Mouse (Mus musculus): ENCODE measurements around the gene Olfr552.
"Not testable (repeated sequence)": the region's sequence is repeated elsewhere in the genome, so short reads cannot be mapped to it uniquely, and the experiment has no call there.

Gene Olfr552

DNA sequence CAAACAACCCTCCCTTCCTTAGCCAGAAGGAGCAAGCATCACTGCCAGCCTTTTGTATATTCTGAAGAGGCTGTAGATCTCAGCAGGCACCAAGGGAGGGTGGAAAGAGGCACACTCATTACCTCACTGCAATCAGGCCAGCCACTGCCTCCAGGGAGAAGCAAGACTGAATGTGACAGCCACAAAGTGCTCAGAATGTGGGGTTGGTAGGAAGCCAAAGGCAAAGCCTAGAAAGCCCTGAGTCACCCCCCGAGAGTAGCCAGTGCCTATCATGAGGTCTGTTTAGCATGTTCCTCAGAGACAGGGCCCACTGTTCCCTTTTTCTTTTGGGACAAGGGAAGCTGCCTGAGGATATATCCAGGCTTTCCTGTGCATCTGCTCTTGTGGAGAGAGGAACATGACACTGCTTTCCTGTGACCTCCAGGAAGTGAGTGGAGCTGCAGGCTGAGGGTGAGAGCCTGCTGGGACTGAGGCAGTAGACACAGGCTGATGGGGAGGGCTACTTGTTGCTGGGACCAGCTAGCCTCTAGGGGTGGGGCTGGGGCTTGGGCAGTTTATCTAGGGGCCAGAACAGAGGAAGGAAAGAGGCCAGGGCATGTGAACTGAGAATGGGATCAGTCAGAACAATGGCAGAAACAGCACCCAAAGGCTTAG is at the start of gene Olfr552:
Gene Olfr552, plus strand, starts transcription at position 393 of the 654 bp plus-strand sequence.
- DNase-seq (ENCODE audit: low spot score in 2 of 2) = no peak

DNA sequence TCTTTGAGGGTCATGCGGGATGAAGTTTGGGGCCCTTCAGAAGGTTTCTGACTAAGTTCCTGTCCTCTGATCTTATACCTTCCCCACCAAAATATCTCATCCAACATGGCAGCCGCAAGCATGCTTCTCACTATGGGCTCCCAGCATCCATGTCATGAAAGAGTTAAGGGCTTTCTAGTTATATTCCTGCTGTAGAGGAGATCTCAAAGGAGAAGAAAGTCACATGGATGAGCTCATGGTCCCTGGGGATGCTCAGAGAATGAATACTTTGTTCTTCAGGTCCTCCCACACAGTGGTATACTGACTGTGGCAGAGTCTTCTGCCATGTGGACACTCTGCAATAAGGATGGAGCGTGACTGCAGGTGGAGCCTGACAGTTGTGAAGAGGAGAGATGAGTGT is 48.0 kb upstream of the Olfr552 start, which contains the start of gene Olfr549:
Gene Olfr549, plus strand, starts transcription at position 301 of the 400 bp plus-strand sequence.
- DNase-seq (ENCODE audit: low spot score in 2 of 2) = no peak

DNA sequence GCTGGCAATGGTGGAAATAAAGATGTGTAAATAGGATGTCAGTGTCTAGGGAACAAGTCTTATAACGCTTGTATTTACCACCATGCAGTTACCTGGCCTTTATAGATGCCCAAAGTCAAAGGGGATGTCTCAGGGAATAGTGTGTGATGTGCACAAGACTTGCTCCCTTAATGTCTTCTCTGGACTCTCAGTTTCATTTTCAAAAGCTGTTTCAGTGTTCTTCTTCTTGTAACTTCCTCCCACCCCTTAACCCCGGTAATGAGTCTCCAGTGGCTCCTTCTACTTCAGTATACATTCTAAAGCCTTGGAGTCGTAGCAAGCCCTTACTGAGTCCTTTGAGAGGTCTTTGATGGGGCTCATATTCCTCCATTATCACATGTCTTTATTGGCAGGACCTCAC is 44.3 kb upstream of the Olfr552 start:
- DNase-seq (ENCODE audit: low spot score in 2 of 2) = no peak

DNA sequence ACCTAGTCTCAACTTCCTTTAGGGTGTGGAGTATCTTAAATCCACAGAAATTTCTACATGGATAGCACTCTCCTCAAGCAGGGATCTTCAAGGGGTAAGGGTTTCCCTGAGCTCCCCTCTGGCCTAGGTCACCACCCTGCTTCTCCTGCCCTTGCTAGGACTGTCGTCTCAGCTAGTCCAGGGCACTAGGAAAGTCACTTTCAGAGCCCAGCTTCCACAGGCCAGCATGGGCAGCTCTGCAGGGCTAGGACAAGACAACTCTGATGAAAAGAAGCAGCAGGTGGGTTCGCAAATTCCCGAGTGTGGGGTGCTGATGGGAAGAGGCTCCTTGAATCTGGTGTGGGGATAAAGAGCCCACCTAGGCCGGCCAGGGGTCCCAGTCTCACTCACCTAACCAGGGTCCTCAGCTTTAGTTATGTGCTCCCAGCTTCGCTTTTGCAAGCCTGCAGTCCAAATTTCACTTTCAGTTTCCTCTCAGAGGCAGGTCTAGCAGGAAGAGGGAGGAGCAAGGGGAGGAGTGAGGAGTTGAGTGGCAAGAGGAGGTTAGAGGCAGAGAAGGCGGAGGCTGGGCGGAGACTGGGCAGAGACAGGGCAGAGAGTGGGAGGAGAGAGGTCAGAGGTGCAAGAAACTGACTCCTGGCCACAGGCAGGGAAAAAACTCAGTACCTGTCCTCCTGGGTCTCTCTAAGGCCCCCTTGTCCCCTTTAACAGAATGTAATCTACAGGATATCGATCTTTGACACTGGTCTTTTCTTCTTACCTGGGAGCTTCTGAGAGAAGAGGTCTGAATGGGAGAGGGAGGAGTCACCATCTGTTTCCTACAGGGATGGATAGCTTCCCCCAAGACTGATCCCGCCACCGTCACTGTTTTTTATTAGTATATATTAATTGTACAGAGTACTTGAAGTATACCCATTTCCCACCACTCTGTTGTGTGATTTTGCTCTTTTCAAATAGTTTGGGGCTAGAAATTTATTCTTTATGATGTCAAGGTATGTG is 32.3 kb upstream of the Olfr552 start, which contains the start of gene Trim21:
Gene Trim21, minus strand, starts transcription at position 488 of the 999 bp plus-strand sequence.
- peak; percentile 87 to 89 for DNase-seq (ENCODE audit: low spot score in 2 of 2)

DNA sequence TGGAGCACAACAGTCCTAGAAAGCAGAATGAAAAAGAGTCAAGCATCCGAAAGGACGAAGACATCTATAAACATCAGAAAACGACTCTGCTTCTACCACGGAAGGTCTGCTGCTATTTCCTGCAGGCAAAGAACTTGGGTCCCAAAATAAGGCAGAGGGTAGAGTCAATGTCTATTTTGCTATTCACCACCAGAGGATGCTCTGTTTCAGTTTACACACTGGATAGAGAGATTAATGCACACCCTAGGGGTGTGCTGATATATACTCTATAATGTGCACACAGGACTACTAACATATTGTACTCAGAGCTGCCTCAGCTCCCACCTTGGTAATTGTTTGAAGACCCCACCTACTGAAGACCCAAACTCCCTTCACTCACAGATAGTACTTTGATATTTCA is 31.4 kb upstream of the Olfr552 start:
- no peak for DNase-seq (ENCODE audit: low spot score in 2 of 2)

DNA sequence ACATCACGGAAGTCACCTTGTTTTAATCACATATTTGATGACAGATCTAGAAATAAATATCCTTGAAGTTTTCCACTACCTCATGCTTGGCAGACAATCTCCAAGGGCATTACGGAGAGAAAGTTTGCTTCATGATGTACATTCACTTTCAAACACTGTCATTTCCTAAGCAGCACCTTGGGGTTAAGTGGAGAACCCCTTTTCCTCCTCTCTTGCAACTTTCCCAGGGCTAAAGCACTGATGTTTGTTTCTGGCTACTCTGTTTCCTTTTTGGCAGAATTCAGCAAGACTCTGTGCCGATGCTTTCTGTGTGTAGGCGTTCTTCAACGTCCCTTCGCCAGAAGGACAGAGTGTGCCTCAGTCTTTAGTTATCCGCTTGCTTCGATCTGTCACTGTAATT is 26.4 kb upstream of the Olfr552 start, which contains the start of gene Olfr550:
Gene Olfr550, plus strand, starts transcription at position 301 of the 400 bp plus-strand sequence.
- no peak for DNase-seq (ENCODE audit: low spot score in 2 of 2)

DNA sequence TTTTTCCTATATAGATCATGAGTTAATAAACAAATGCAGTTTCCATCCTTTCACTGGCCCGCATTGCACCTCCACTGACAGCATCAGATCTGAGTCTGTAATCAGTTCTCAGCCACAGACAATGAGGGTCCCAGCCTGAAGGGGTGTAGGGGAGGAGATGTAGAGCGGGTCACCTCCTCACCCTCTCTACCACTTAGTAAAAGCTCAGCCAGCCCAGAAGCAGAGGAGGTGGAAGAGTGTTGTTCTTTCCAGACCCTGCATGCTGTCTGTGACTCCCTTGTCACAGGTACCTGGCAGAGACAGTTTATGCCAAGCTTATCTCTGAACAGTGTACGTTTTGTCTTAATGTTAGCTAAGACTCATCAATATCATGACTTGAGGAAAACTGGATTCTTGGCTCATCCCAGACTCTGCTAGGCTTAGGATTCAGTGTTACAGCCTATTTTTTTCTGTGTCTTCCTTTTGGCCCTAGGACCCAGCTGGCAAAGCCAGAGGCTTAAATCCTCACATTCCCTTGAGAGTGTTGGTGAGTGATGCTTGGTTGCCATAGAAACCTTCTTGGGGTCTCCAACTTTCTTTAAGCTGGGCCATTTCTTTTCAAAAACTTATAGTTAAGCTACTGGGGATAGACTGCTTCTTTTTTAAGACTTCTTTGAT is 24.3 kb upstream of the Olfr552 start:
- no peak for DNase-seq (ENCODE audit: low spot score in 2 of 2)

DNA sequence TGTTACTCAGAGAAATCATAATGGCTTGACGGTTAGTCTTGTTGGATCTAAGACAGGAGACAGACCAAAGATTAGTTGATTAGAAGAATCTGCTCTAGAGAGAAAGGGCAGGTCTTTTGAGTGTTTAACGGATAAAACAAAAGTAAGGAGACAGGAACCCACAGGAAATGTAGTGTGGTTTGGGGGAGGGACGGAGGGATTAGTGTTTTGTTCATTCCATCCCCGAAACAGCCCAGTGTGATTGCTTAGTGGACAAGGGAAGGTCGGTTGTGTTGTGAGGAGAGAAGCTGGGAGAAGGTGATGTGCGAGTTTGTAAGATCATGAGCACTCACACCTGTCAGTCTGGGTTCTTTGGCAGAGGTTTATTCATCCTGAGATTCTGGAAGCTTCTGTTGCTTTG is 21.6 kb upstream of the Olfr552 start:
- DNase-seq (ENCODE audit: low spot score in 2 of 2) = no peak

DNA sequence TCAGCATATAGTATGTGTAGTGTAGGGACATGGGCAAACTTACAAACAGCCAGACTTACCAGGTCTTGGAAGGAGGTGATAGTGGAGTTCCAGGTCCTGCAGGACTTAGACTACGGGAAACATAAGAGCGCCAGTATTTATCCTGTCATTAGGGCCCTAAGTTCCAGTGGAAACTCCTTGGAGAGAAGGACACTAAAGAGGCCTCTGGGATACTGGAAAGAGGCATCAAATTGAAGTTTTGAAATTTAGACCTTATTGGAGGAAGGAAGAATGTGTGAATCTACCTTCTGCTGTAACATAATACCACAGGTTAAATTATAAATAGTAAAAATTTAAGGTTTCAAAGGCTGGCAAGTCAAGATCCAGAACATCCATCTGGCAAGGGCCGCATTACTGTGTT is 5.8 kb upstream of the Olfr552 start, which contains the start of gene Olfr551:
Gene Olfr551, minus strand, starts transcription at position 101 of the 400 bp plus-strand sequence.
- DNase-seq (ENCODE audit: low spot score in 2 of 2) = no peak

DNA sequence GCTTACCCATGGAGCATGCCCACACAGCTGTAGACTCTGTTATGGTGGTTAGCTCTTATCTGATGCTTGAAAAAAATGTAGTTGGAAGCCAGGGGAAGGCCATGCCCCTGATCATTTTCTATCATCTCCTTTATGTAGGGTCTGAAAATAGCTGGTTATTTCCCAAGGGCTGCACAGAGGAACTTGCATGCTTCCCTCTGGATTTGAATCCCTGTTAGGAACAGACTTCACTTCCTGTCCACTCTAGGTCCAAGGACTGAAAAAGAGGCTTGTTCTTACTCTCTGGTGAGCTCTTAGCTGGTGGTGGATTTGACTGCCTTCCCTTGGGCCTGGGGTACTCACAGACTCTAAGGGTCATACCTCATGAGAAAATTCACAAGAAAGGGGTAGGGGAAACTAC is 20.5 kb downstream of the Olfr552 start, which contains the start of gene Olfr553:
Gene Olfr553, minus strand, starts transcription at position 101 of the 400 bp plus-strand sequence.
- no peak for DNase-seq (ENCODE audit: low spot score in 2 of 2)

DNA sequence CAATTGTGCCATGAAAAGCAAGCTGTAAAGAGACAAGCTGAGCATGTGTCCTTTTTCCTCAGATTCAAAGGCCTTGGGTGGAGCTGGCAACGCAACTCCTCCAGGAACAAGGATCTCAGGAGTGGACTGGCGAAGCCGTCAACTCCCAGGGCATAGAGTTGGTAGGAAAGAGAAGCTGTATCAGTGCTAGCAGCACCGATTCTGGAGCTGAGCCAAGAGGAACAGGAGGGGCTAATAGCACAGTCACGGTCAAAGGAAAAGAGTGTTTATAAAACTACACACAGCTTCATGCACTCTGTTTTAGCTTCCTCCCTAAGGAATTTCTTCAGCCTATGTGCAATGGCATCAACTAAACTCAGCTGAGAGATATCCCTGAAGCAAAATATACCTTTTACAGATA is 22.0 kb downstream of the Olfr552 start:
- no peak for DNase-seq (ENCODE audit: low spot score in 2 of 2)

DNA sequence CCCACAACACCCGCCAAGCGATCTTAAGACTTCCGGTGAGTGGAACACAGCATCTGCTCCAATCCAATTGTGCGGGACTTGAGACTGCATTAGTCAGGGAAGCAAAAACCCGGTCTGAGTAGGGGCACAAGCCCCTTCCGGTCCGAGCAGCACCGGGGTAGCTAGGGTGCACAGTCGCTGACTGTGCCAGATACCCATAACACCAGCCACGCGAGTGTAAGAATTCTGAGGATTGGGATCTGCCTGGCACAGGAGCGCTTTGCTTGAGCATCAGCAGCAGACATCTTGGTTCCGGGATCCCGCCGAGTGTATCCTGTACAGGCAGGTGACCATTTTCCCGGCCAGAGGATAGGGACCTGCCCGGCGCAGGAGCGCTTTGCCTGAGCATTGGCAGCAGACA is 22.8 kb downstream of the Olfr552 start:
- DNase-seq (ENCODE audit: low spot score in 2 of 2) = not testable (repeated sequence)

DNA sequence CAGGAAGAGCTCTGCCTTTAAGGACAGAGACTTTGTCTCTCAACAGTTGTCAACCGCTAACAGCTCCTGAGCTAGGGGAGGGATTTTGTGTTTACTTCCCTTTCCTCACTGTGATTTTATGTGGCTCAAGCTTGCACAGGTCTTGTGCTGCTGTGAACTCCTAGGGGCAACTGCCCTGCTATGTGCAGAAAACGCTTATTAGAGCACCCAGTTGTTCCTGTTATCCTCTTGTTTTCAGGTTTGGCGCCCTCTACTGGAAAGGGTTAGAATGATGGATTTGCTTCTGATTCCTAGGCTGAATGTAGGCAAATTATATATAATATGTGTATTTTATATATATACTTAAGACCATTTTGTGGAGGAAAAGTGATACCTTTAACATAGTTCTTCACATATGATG is 39.1 kb downstream of the Olfr552 start:
- DNase-seq (ENCODE audit: low spot score in 2 of 2) = peak; percentile 18 to 26

DNA sequence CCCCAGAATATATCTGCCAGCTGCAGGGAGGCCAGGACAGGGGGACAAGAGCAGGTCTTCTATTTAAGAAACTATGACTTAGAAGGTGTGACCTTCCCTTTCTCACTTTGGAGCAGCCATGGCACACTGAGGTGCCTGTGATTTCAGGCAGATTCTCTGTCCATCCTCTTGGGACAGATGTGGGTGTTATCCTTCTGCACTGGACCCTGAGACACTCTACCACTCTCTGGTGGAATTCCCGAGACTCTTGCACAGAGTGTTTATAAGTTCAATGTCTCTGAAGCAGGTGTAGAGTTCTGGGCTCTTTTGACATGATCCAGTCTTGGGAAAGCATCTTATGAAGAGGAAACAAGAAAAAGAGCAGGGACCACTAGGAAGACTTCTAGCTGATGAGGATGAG is 40.6 kb downstream of the Olfr552 start, which contains the start of gene Olfr554:
Gene Olfr554, plus strand, starts transcription at position 301 of the 400 bp plus-strand sequence.
- no peak for DNase-seq (ENCODE audit: low spot score in 2 of 2)

DNA sequence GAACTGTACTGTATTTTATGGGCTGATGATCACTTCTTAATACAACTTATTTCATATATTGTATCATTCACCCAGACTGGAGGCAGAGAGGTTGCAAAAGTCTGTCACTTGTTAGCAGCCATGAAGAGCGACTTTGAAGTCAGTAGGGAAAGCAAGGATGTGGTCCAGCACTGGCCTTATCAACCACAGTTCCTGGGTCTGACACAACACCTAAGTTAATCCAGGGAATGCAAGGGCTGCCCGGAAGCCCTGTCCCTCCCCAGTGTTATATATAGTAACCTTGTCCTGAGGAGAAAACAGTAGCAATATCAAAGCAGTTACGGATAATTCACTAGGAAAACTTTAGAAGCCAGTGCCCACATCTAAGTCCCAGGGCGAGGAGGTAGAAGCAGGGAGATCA is 47.4 kb downstream of the Olfr552 start:
- not testable (repeated sequence) for DNase-seq (ENCODE audit: low spot score in 2 of 2)

Measured in urinary bladder, postnatal 36 days (tissue).